Mouse (Mus musculus): ENCODE measurements around the gene Jkamp.

DNA sequence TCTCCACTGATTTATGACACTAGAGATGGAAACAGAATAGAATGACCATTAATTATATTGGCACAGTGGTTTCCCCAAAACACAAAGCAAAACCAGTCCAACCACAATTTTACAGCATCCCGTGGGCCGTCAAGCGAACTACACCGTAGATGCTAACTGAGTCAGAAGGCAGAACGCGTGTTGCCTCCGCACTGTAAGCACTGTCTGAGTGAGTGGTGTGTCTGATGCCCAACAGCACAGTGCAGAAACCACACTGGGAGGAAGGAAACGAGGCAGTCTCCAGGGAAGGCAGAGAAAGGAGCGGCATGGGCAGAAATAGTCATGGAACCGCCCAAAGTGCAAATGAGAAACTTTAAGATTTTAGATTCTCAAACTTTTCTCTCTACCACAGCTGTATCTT, 43.8 kb downstream of the Jkamp start:
- TF ChIP-seq POLR2A (IDR thresholded peaks at IDR 0.05; ENCODE audit: insufficient read depth, low read depth, low read length) (no peak), CTCF (IDR thresholded peaks at IDR 0.05; ENCODE audit: insufficient read depth, low read depth, low read length) (no peak)

Measured in olfactory bulb, adult 2 months (tissue).